Mouse (Mus musculus) lung, postnatal 0 days (tissue): ENCODE data around the gene Sbno2.

Experiments
- CTCF ChIP-seq: IDR thresholded peaks from 2 replicates; pipeline ENCODE4 v1.5.1; 2016; ENCODE audit warnings: antibody characterized with exemption, mild to moderate bottlenecking
- EP300 ChIP-seq: IDR thresholded peaks from 2 replicates; pipeline ENCODE4 v1.6.1; 2016; ENCODE audit warnings: antibody characterized with exemption, mild to moderate bottlenecking, control low read depth

- no peak for TF ChIP-seq EP300
- no peak for TF ChIP-seq CTCF
These were observed 37.2 kb upstream of the Sbno2 start for GRCm38 (mm10) chr10:80142530-80142925.
